Mouse (Mus musculus) lung, postnatal 14 days (tissue): ENCODE measurements around the gene Rab25.

Experiments
- DNase-seq: peaks from one replicate; pipeline ENCODE4 v3.0.0; 2021

Gene Rab25

GRCm38 (mm10) chr3:88521156-88521555 lies 26.9 kb downstream of the Rab25 start:
- DNase-seq: no peak

GRCm38 (mm10) chr3:88520078-88520477 lies 28.0 kb downstream of the Rab25 start:
- no peak for DNase-seq

- no peak for DNase-seq
These were observed 29.7 kb downstream of the Rab25 start for GRCm38 (mm10) chr3:88518411-88518810.

GRCm38 (mm10) chr3:88516407-88516806 lies 31.7 kb downstream of the Rab25 start:
- DNase-seq: no peak

- DNase-seq: no peak
These were observed 33.1 kb downstream of the Rab25 start for GRCm38 (mm10) chr3:88515095-88515386.

- DNase-seq: peak; percentile 61
These were observed 33.6 kb downstream of the Rab25 start for GRCm38 (mm10) chr3:88514231-88515094.

- DNase-seq: no peak
These were observed 34.5 kb downstream of the Rab25 start for GRCm38 (mm10) chr3:88513546-88514115.

GRCm38 (mm10) chr3:88512896-88513545 lies 35.1 kb downstream of the Rab25 start:
- DNase-seq: peak; percentile 68

GRCm38 (mm10) chr3:88512141-88512895 lies 35.8 kb downstream of the Rab25 start:
- DNase-seq: no peak

- DNase-seq: no peak
These were observed 36.5 kb downstream of the Rab25 start for GRCm38 (mm10) chr3:88511559-88511958.

- DNase-seq: no peak
These were observed 37.4 kb downstream of the Rab25 start for GRCm38 (mm10) chr3:88510421-88511289.

- peak; percentile 98 for DNase-seq
These were observed 38.2 kb downstream of the Rab25 start, which contains the start of gene Lmna for GRCm38 (mm10) chr3:88509692-88510420. Gene Lmna (minus strand): TSS chr3:88509956.

- DNase-seq: no peak
These were observed 38.9 kb downstream of the Rab25 start for GRCm38 (mm10) chr3:88509250-88509649.

GRCm38 (mm10) chr3:88505765-88506164 lies 42.3 kb downstream of the Rab25 start:
- DNase-seq: no peak

GRCm38 (mm10) chr3:88505081-88505480 lies 43.0 kb downstream of the Rab25 start:
- no peak for DNase-seq

- DNase-seq: no peak
These were observed 44.0 kb downstream of the Rab25 start for GRCm38 (mm10) chr3:88503881-88504746.

GRCm38 (mm10) chr3:88503505-88503863 lies 44.6 kb downstream of the Rab25 start:
- no peak for DNase-seq

- DNase-seq: peak; percentile 90
These were observed 45.2 kb downstream of the Rab25 start for GRCm38 (mm10) chr3:88502641-88503504.

- peak; percentile 59 for DNase-seq
These were observed 46.0 kb downstream of the Rab25 start for GRCm38 (mm10) chr3:88502031-88502571.
